Mouse (Mus musculus): ENCODE measurements around the gene Bcl2. TPM values are rescaled to one million over a fixed set of nuclear protein-coding genes. Genes with fewer than 3 reads are reported as not detected.

The Bcl2 gene
- polyA plus RNA-seq, 1 experiment = 5.3 TPM

DNA sequence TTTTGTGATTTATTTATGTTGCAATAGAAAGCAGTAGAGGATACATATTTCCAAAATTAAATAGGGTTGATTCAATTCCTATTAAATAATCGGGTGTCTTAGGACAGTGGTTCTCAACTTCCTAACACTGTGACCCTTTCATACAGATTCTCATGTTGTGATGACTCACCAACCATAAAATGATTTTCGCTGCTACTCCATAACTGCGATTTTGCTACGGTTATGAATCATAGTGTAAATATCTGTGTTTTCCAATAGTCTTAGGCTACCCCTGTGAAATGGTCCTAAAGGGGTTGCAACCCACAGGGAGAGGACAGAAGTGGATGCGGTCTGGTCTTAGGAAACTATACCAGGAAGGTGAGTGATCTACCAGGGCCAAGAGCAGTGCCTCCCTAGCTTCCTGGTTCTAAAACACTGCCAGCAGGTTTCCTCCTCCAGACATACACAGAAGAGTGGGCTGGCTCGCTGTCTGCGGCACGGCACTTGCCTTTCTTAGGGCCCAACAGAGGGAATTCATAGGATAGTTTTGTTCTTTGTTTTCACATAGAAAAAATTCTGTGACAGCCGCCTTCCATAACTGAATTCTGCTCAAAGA, 13.5 kb downstream of the Bcl2 start:
- TF ChIP-seq CTCF (IDR thresholded peaks at IDR 0.05; ENCODE audit: borderline replicate concordance, insufficient read depth, low read length) = no peak
- TF ChIP-seq POLR2A (IDR thresholded peaks at IDR 0.05; ENCODE audit: low read depth, low read length) = no peak
- Histone ChIP-seq H3K4me3 (ENCODE audit: insufficient read depth, low read length) (no peak overlapping the region), H3K27ac (ENCODE audit: insufficient read depth, low read length) (no peak overlapping the region), H3K4me1 (ENCODE audit: control insufficient read depth, insufficient read depth, low read length) (no peaks in the 10 kb centered on the region; the same call in 1 of the 2 replicates)

DNA sequence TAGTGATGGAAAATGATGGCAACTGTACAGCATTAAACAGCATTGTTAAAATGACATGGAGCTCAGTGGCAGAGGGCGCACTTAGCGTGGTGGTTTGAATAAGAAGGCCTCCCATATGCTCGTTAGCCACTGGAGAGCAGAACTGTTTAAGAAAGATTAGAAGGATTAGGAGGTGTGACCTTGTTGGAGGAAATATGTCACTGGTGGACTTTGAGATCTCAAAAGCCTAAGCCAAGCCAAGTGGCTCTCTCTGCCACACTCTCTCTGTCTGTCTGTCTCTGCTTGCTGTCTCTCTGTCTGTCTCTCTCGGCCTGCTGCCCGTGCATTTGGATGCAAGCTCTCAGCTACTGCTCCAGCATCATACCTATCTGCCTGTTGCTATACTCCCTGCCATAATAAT, 17.6 kb downstream of the Bcl2 start:
- TF ChIP-seq POLR2A (IDR thresholded peaks at IDR 0.05; ENCODE audit: low read depth, low read length) (no peak), CTCF (IDR thresholded peaks at IDR 0.05; ENCODE audit: borderline replicate concordance, insufficient read depth, low read length) (no peak)
- Histone ChIP-seq H3K4me1 (ENCODE audit: control insufficient read depth, insufficient read depth, low read length) (no peaks in the 10 kb centered on the region), H3K4me3 (ENCODE audit: insufficient read depth, low read length) (no peak overlapping the region), H3K27ac (ENCODE audit: insufficient read depth, low read length) (no peak overlapping the region)

- Histone ChIP-seq H3K4me3 (ENCODE audit: insufficient read depth, low read length) (no peak overlapping the region), H3K4me1 (ENCODE audit: control insufficient read depth, insufficient read depth, low read length) (no peaks in the 10 kb centered on the region), H3K27ac (ENCODE audit: insufficient read depth, low read length) (no peak overlapping the region)
- TF ChIP-seq POLR2A (IDR thresholded peaks at IDR 0.05; ENCODE audit: low read depth, low read length) = no peak
- no peak for TF ChIP-seq CTCF (IDR thresholded peaks at IDR 0.05; ENCODE audit: borderline replicate concordance, insufficient read depth, low read length)
Measured at GRCm38 (mm10) chr1:106695649-106696048, 18.4 kb downstream of the Bcl2 start.

GRCm38 (mm10) chr1:106694316-106694715, 19.8 kb downstream of the Bcl2 start:
- no peak overlapping the region for H3K27ac ChIP-seq (ENCODE audit: insufficient read depth, low read length)
- no peaks in the 10 kb centered on the region for H3K4me1 ChIP-seq (ENCODE audit: control insufficient read depth, insufficient read depth, low read length)
- no peak overlapping the region for H3K4me3 ChIP-seq (ENCODE audit: insufficient read depth, low read length)
- TF ChIP-seq CTCF (IDR thresholded peaks at IDR 0.05; ENCODE audit: borderline replicate concordance, insufficient read depth, low read length) (no peak), POLR2A (IDR thresholded peaks at IDR 0.05; ENCODE audit: low read depth, low read length) (no peak)

DNA sequence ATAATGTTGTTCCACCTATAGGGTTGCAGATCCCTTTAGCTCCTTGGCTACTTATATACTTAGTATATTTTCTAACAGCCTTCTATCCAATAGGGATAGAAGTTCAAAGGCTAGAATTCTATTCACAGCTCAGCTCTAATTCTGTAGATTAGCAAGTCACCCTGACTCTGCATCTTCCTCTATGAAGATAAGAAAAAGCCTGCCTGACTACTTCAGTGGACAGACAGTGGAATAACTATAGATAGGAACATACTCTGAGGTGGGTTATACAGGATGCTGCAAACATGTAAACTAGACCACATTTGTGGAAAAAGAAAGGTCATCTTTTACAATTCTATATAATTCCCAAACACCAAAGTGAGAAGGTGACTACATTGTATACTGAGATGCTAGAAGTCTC, 21.5 kb downstream of the Bcl2 start:
- Histone ChIP-seq H3K4me3 (ENCODE audit: insufficient read depth, low read length) (no peak overlapping the region), H3K4me1 (ENCODE audit: control insufficient read depth, insufficient read depth, low read length) (no peaks in the 10 kb centered on the region), H3K27ac (ENCODE audit: insufficient read depth, low read length) (no peak overlapping the region)
- TF ChIP-seq CTCF (IDR thresholded peaks at IDR 0.05; ENCODE audit: borderline replicate concordance, insufficient read depth, low read length) = no peak
- TF ChIP-seq POLR2A (IDR thresholded peaks at IDR 0.05; ENCODE audit: low read depth, low read length) = no peak

DNA sequence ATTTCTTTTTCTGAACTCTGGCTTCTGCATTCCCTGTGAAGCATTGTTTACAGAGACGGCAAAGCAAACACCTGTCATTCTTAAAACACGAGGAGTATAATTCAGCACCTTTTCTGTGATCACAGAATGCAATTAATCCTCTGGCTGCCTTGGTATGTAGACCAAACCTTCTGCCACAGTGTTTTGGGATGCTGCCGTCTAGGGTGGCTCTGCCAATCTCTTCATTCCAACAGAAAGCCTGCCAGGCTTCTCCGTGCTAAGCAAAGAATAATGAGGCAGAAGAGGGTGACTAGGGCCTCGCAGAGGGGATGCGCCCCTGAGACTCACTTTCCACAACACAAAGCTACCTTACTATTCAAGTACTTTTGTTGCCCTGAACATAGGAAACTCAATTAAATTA, 23.2 kb downstream of the Bcl2 start:
- TF ChIP-seq CTCF (IDR thresholded peaks at IDR 0.05; ENCODE audit: borderline replicate concordance, insufficient read depth, low read length) (no peak), POLR2A (IDR thresholded peaks at IDR 0.05; ENCODE audit: low read depth, low read length) (no peak)
- Histone ChIP-seq H3K4me1 (ENCODE audit: control insufficient read depth, insufficient read depth, low read length) (no peaks in the 10 kb centered on the region), H3K27ac (ENCODE audit: insufficient read depth, low read length) (no peak overlapping the region), H3K4me3 (ENCODE audit: insufficient read depth, low read length) (no peak overlapping the region)

- no peak overlapping the region for H3K4me3 ChIP-seq (ENCODE audit: insufficient read depth, low read length)
- no peak overlapping the region for H3K27ac ChIP-seq (ENCODE audit: insufficient read depth, low read length)
- H3K4me1 ChIP-seq (ENCODE audit: control insufficient read depth, insufficient read depth, low read length) = no peaks in the 10 kb centered on the region
- TF ChIP-seq CTCF (IDR thresholded peaks at IDR 0.05; ENCODE audit: borderline replicate concordance, insufficient read depth, low read length) (no peak), POLR2A (IDR thresholded peaks at IDR 0.05; ENCODE audit: low read depth, low read length) (no peak)
Measured at GRCm38 (mm10) chr1:106688161-106688516, 25.9 kb downstream of the Bcl2 start.

- H3K4me1 ChIP-seq (ENCODE audit: control insufficient read depth, insufficient read depth, low read length) = no peaks in the 10 kb centered on the region
- H3K27ac ChIP-seq (ENCODE audit: insufficient read depth, low read length) = no peak overlapping the region
- no peak overlapping the region for H3K4me3 ChIP-seq (ENCODE audit: insufficient read depth, low read length)
- TF ChIP-seq POLR2A (IDR thresholded peaks at IDR 0.05; ENCODE audit: low read depth, low read length) (no peak), CTCF (IDR thresholded peaks at IDR 0.05; ENCODE audit: borderline replicate concordance, insufficient read depth, low read length) (no peak)
Measured at GRCm38 (mm10) chr1:106687435-106688160, 26.5 kb downstream of the Bcl2 start.

DNA sequence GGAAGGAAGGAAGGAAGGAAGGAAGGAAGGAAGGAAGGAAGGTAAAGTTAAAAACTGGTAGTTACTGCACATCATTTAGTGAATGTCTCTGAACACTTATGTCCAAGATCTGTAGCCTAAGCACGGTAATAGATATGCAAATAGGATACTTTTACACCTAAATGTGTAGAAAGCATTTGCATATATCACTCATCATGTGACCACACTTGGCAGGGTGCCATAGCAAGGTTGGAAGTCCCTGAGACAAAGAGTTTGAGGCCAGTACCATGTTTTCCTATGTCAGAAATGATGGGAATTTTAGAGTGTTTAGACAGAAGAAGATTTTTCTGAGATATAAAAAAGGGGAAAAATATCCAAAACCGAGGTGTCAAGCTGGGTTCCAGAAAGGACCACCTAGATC, 28.4 kb downstream of the Bcl2 start:
- TF ChIP-seq CTCF (IDR thresholded peaks at IDR 0.05; ENCODE audit: borderline replicate concordance, insufficient read depth, low read length) (no peak), POLR2A (IDR thresholded peaks at IDR 0.05; ENCODE audit: low read depth, low read length) (no peak)
- no peak overlapping the region for H3K4me3 ChIP-seq (ENCODE audit: insufficient read depth, low read length)
- H3K27ac ChIP-seq (ENCODE audit: insufficient read depth, low read length) = no peak overlapping the region
- H3K4me1 ChIP-seq (ENCODE audit: control insufficient read depth, insufficient read depth, low read length) = no peaks in the 10 kb centered on the region

GRCm38 (mm10) chr1:106684546-106684945, 29.5 kb downstream of the Bcl2 start:
- no peak for TF ChIP-seq CTCF (IDR thresholded peaks at IDR 0.05; ENCODE audit: borderline replicate concordance, insufficient read depth, low read length)
- no peak for TF ChIP-seq POLR2A (IDR thresholded peaks at IDR 0.05; ENCODE audit: low read depth, low read length)
- no peak overlapping the region for H3K27ac ChIP-seq (ENCODE audit: insufficient read depth, low read length)
- H3K4me3 ChIP-seq (ENCODE audit: insufficient read depth, low read length) = no peak overlapping the region
- no peaks in the 10 kb centered on the region for H3K4me1 ChIP-seq (ENCODE audit: control insufficient read depth, insufficient read depth, low read length)
